Mouse (Mus musculus) embryonic facial prominence, embryonic 10.5 days (tissue): Measurements from ENCODE around the gene Trnt1. TPM values are rescaled to one million over a fixed set of nuclear protein-coding genes. Genes with fewer than 3 reads are reported as not detected.

Experiments used
- DNase-seq: peaks from one replicate; pipeline ENCODE4 v3.0.0-alpha.2; 2017; ENCODE audit warnings: low spot score
- H3K27ac ChIP-seq: fragments of 300-500 bp; sonication (generic); replicated peaks from 2 replicates; pipeline ENCODE4 v1.5.1; 2016; ENCODE audit warnings: mild to moderate bottlenecking
- H3K27me3 ChIP-seq: fragments of 300-500 bp; sonication (generic); replicated peaks from 2 replicates; pipeline ENCODE4 v1.6.1; 2016; ENCODE audit warnings: low read depth, mild to moderate bottlenecking; ENCODE audit not compliant: poor library complexity, severe bottlenecking
- H3K36me3 ChIP-seq: fragments of 300-500 bp; sonication (generic); replicated peaks from 2 replicates; pipeline ENCODE4 v1.6.1; 2016; ENCODE audit warnings: mild to moderate bottlenecking, moderate library complexity
- H3K4me1 ChIP-seq: fragments of 300-500 bp; sonication (generic); 2 replicates; pipeline ENCODE4 v1.6.1; 2016
- H3K4me3 ChIP-seq: fragments of 300-500 bp; sonication (generic); 2 replicates; pipeline ENCODE4 v1.5.1; 2016; ENCODE audit warnings: mild to moderate bottlenecking, moderate library complexity
- H3K9me3 ChIP-seq: fragments of 300-500 bp; sonication (generic); 2 replicates; pipeline ENCODE4 v1.6.1; 2016; ENCODE audit warnings: mild to moderate bottlenecking
- WGBS: fragments of 180-500 bp; shearing (Covaris S2); methylation state at CpG from one replicate; pipeline ENCODE4 v1.1.7; 2016; 5-methylcytosine and 5-hydroxymethylcytosine counted together
- polyA plus RNA-seq: library from polyadenylated mRNA; unstranded; fragments of >200 nt; fragmentation: Nextera tagmentation; extraction: Ambion mirVana; gene quantifications from 2 replicates; pipeline ENCODE4 v1.2.1, GENCODE M21; 2016

Gene Trnt1
- polyA plus RNA-seq, 1 experiment from 2014 or later = 65.1 TPM

GRCm38 (mm10) chr6:106748887-106749388 lies 20.0 kb upstream of the Trnt1 start, which contains the start of gene Il5ra:
Gene Il5ra (minus strand): TSS chr6:106749037.
- H3K4me3 ChIP-seq = no peak within 1 kb of the TSS
- H3K4me1 ChIP-seq = no peaks in the 10 kb centered on the region
- H3K27ac ChIP-seq = no peak within 1 kb of the TSS
- 82% methylated on average over 6 of the region's 6 CpGs for WGBS
- H3K36me3 ChIP-seq = no peaks in the 10 kb centered on the region
- no peak for DNase-seq
- no peaks in the 10 kb centered on the region for H3K27me3 ChIP-seq
- H3K9me3 ChIP-seq = no peaks in the 10 kb centered on the region

GRCm38 (mm10) chr6:106750291-106750690 lies 18.6 kb upstream of the Trnt1 start:
- Histone ChIP-seq H3K9me3 (no peaks in the 10 kb centered on the region), H3K27ac (no peak overlapping the region), H3K27me3 (no peaks in the 10 kb centered on the region), H3K36me3 (no peaks in the 10 kb centered on the region), H3K4me1 (no peaks in the 10 kb centered on the region), H3K4me3 (no peak overlapping the region)
- 83% methylated on average over 7 of the region's 7 CpGs for WGBS
- no peak for DNase-seq

GRCm38 (mm10) chr6:106758299-106758698 lies 10.6 kb upstream of the Trnt1 start:
- Histone ChIP-seq H3K36me3 (no peaks in the 10 kb centered on the region), H3K27ac (no peak overlapping the region), H3K27me3 (no peaks in the 10 kb centered on the region), H3K4me3 (no peak overlapping the region), H3K9me3 (no peaks in the 10 kb centered on the region), H3K4me1 (no peaks in the 10 kb centered on the region)
- 79% methylated on average over 3 of the region's 3 CpGs for WGBS
- DNase-seq = no peak

- Histone ChIP-seq H3K4me3 (no peak overlapping the region), H3K27ac (no peak overlapping the region), H3K27me3 (no peaks in the 10 kb centered on the region), H3K9me3 (no peaks in the 10 kb centered on the region), H3K36me3 (no peaks in the 10 kb centered on the region), H3K4me1 (no peaks in the 10 kb centered on the region)
- DNase-seq = no peak
- 96% methylated on average over 3 of the region's 3 CpGs for WGBS
Measured at GRCm38 (mm10) chr6:106760473-106761218, 8.3 kb upstream of the Trnt1 start.

- 88% methylated on average over 1 of the region's 1 CpGs for WGBS
Measured at GRCm38 (mm10) chr6:106761486-106761885, 7.4 kb upstream of the Trnt1 start.

GRCm38 (mm10) chr6:106765892-106766291 lies 3.0 kb upstream of the Trnt1 start:
- no peaks in the 10 kb centered on the region for H3K36me3 ChIP-seq
- H3K4me3 ChIP-seq = no peak overlapping the region
- H3K27me3 ChIP-seq = no peaks in the 10 kb centered on the region
- peaks cover 12% of the 10 kb centered on the region for H3K4me1 ChIP-seq
- DNase-seq = no peak
- no peak overlapping the region for H3K27ac ChIP-seq
- no peaks in the 10 kb centered on the region for H3K9me3 ChIP-seq
- WGBS = 77% methylated on average over 1 of the region's 1 CpGs

More at GRCm38 (mm10) chr6:106761486-106761885, 7.4 kb upstream of the Trnt1 start:
- no peaks in the 10 kb centered on the region for H3K9me3 ChIP-seq
- no peak overlapping the region for H3K4me3 ChIP-seq
- no peaks in the 10 kb centered on the region for H3K4me1 ChIP-seq
- no peaks in the 10 kb centered on the region for H3K27me3 ChIP-seq
- H3K27ac ChIP-seq = no peak overlapping the region
- H3K36me3 ChIP-seq = no peaks in the 10 kb centered on the region
- no peak for DNase-seq

GRCm38 (mm10) chr6:106766774-106767173 lies 2.1 kb upstream of the Trnt1 start:
- Histone ChIP-seq H3K27me3 (no peaks in the 10 kb centered on the region), H3K36me3 (peaks cover 6% of the 10 kb centered on the region), H3K4me1 (peaks cover 12% of the 10 kb centered on the region), H3K27ac (no peak overlapping the region), H3K9me3 (no peaks in the 10 kb centered on the region), H3K4me3 (no peak overlapping the region)
- DNase-seq = no peak
- WGBS = 80% methylated on average over 4 of the region's 4 CpGs

- Histone ChIP-seq H3K4me1 (peaks cover 12% of the 10 kb centered on the region), H3K4me3 (peak overlapping the region; percentile 83), H3K9me3 (no peaks in the 10 kb centered on the region), H3K27ac (peak overlapping the region; percentile 84), H3K36me3 (peaks cover 32% of the 10 kb centered on the region), H3K27me3 (no peaks in the 10 kb centered on the region)
- 2% methylated on average over 33 of the region's 33 CpGs for WGBS
- peak; percentile 8 for DNase-seq
Measured at GRCm38 (mm10) chr6:106769290-106769866, 458 bp downstream of the Trnt1 start.

GRCm38 (mm10) chr6:106770046-106770445 lies 1.1 kb downstream of the Trnt1 start:
- Histone ChIP-seq H3K9me3 (no peaks in the 10 kb centered on the region), H3K27me3 (no peaks in the 10 kb centered on the region), H3K36me3 (peaks cover 36% of the 10 kb centered on the region), H3K27ac (no peak overlapping the region), H3K4me1 (peaks cover 12% of the 10 kb centered on the region), H3K4me3 (peak overlapping the region; percentile 83)
- no peak for DNase-seq
- 54% methylated on average over 4 of the region's 4 CpGs for WGBS

GRCm38 (mm10) chr6:106787138-106787537 lies 18.2 kb downstream of the Trnt1 start:
- Histone ChIP-seq H3K27me3 (no peaks in the 10 kb centered on the region), H3K4me3 (no peak overlapping the region), H3K27ac (no peak overlapping the region), H3K36me3 (peaks cover 55% of the 10 kb centered on the region), H3K4me1 (no peaks in the 10 kb centered on the region), H3K9me3 (no peaks in the 10 kb centered on the region)
- no peak for DNase-seq
- whole genome bisulfite sequencing = 91% methylated on average over 3 of the region's 3 CpGs

- peaks cover 59% of the 10 kb centered on the region for H3K36me3 ChIP-seq
- no peaks in the 10 kb centered on the region for H3K27me3 ChIP-seq
- 93% methylated on average over 8 of the region's 8 CpGs for WGBS
Measured at GRCm38 (mm10) chr6:106791429-106791828, 22.5 kb downstream of the Trnt1 start.

GRCm38 (mm10) chr6:106792486-106792885 lies 23.6 kb downstream of the Trnt1 start:
- H3K36me3 ChIP-seq = peaks cover 51% of the 10 kb centered on the region
- no peak for DNase-seq
- no peaks in the 10 kb centered on the region for H3K27me3 ChIP-seq
- no peaks in the 10 kb centered on the region for H3K4me1 ChIP-seq
- no peak overlapping the region for H3K4me3 ChIP-seq
- H3K27ac ChIP-seq = no peak overlapping the region
- H3K9me3 ChIP-seq = no peaks in the 10 kb centered on the region
- WGBS = 91% methylated on average over 5 of the region's 5 CpGs

More at GRCm38 (mm10) chr6:106791429-106791828, 22.5 kb downstream of the Trnt1 start:
- DNase-seq = no peak
- H3K27ac ChIP-seq = no peak overlapping the region
- H3K9me3 ChIP-seq = no peaks in the 10 kb centered on the region
- H3K4me3 ChIP-seq = no peak overlapping the region
- H3K4me1 ChIP-seq = no peaks in the 10 kb centered on the region

GRCm38 (mm10) chr6:106793088-106793487 lies 24.2 kb downstream of the Trnt1 start:
- peaks cover 45% of the 10 kb centered on the region for H3K36me3 ChIP-seq
- no peak for DNase-seq
- no peak overlapping the region for H3K27ac ChIP-seq
- H3K4me3 ChIP-seq = no peak overlapping the region
- no peaks in the 10 kb centered on the region for H3K9me3 ChIP-seq
- no peaks in the 10 kb centered on the region for H3K4me1 ChIP-seq
- H3K27me3 ChIP-seq = no peaks in the 10 kb centered on the region
- 93% methylated on average over 7 of the region's 7 CpGs for WGBS
